Mouse (Mus musculus) megakaryocyte-erythroid progenitor cell, adult 5 weeks (primary cell): ENCODE results near the gene Gemin2. TPM values are rescaled to one million over a fixed set of nuclear protein-coding genes. Genes with fewer than 3 reads are reported as not detected.

ENCODE experiments used
- polyA plus RNA-seq: library from polyadenylated mRNA; stranded (reverse); fragments of >175 nt; gene quantifications from 2 replicates; pipeline ENCODE4 v1.2.3, GENCODE M21; 2012

Gene Gemin2
- polyA plus RNA-seq: 3.1 and 3.6 TPM in 2 replicates

GRCm38 (mm10) chr12:59013234-59013633 is at the start of gene Gemin2:
Gene Gemin2, plus strand, starts transcription at chr12:59013393.

GRCm38 (mm10) chr12:59011844-59012709 is 1.1 kb upstream of the Gemin2 start, which contains the start of gene Sec23a:
Gene Sec23a, minus strand, starts transcription at chr12:59012017.

GRCm38 (mm10) chr12:59060993-59061595 is 47.9 kb downstream of the Gemin2 start, which contains the start of gene Trappc6b:
Gene Trappc6b, minus strand, starts transcription at chr12:59061472.

GRCm38 (mm10) chr12:59066448-59067077 is 53.4 kb downstream of the Gemin2 start, which contains the start of gene Pnn:
Gene Pnn, plus strand, starts transcription at chr12:59066884.

Other genes starting within 250 kb of the Gemin2 start
- gene Sec23a, start 1.4 kb upstream of the Gemin2 start, polyA plus RNA-seq: 4.2 and 5.0 TPM in 2 replicates
- 74.6 and 76.4 TPM in 2 replicates for gene Trappc6b, start 48.1 kb downstream of the Gemin2 start, polyA plus RNA-seq
- gene Pnn, start 53.5 kb downstream of the Gemin2 start, polyA plus RNA-seq: 56.7 and 95.4 TPM in 2 replicates
- gene Mia2, start 82.4 kb downstream of the Gemin2 start, polyA plus RNA-seq: 61.8 and 62.1 TPM in 2 replicates
- gene Fbxo33, start 206.3 kb downstream of the Gemin2 start, polyA plus RNA-seq: 12.0 and 16.0 TPM in 2 replicates